Mouse (Mus musculus) neural tube, embryonic 12.5 days (tissue): ENCODE data around the gene Ivd. TPM values are rescaled to one million over a fixed set of nuclear protein-coding genes. Genes with fewer than 3 reads are reported as not detected.
A peak's percentile ranks its signal among the peaks of the same experiment; 100 is the strongest.

Source experiments
- ATAC-seq: fragments of 200-750 bp; cut with Nextera tagmentation; 2 replicates; pipeline ENCODE4 v1.8.0; 2017; ENCODE audit warnings: low read depth, mild to moderate bottlenecking, moderate TSS enrichment, moderate library complexity; ENCODE audit not compliant: low FRiP score
- H3K27ac ChIP-seq: fragments of 300-500 bp; sonication (generic); 2 replicates; pipeline ENCODE4 v1.5.1; 2016
- H3K27me3 ChIP-seq: fragments of 300-500 bp; sonication (generic); replicated peaks from 2 replicates; pipeline ENCODE4 v1.6.1; 2016; ENCODE audit warnings: mild to moderate bottlenecking
- H3K36me3 ChIP-seq: fragments of 300-500 bp; sonication (generic); 2 replicates; pipeline ENCODE4 v1.6.1; 2016; ENCODE audit warnings: mild to moderate bottlenecking
- H3K4me1 ChIP-seq: fragments of 300-500 bp; sonication (generic); 2 replicates; pipeline ENCODE4 v1.6.1; 2016
- H3K4me2 ChIP-seq: fragments of 300-500 bp; sonication (generic); replicated peaks from 2 replicates; pipeline ENCODE4 v1.6.1; 2016; ENCODE audit warnings: mild to moderate bottlenecking
- H3K4me3 ChIP-seq: fragments of 300-500 bp; sonication (generic); 2 replicates; pipeline ENCODE4 v1.5.1; 2016
- H3K9ac ChIP-seq: fragments of 300-500 bp; sonication (generic); 2 replicates; pipeline ENCODE4 v1.6.1; 2016; ENCODE audit warnings: mild to moderate bottlenecking
- H3K9me3 ChIP-seq: fragments of 300-500 bp; sonication (generic); 2 replicates; pipeline ENCODE4 v1.6.1; 2016; ENCODE audit warnings: mild to moderate bottlenecking
- WGBS: fragments of 180-500 bp; shearing (Covaris S2); methylation state at CpG from one replicate; pipeline ENCODE4 v1.1.7; 2016; 5-methylcytosine and 5-hydroxymethylcytosine counted together
- polyA plus RNA-seq: library from polyadenylated mRNA; unstranded; fragments of >200 nt; fragmentation: Nextera tagmentation; extraction: Ambion mirVana; gene quantifications from 2 replicates; pipeline ENCODE4 v1.2.1, GENCODE M21; 2016

Ivd gene
- polyA plus RNA-seq, 1 experiment from 2014 or later, result 58.5 TPM

DNA sequence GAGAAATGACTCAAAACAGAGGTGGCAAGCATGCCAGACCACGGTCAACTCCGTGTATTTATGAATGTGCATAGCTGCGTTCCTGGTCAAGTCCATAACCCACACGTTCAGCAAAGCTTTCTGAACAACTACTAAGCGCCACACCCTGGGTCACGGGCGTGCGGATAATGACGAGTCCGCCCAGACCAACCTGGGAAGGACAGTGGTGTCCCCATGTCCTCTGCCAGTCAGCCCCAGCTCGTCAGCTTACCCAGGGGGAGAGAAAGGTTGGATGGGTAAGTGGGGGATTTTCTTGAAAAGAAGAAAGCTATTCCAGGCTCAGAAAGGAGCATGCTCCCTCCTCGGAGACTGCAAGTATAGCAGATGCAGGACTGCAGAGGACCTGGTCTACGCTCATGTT lies 25.7 kb downstream of the Ivd start:
- no peak overlapping the region for H3K9ac ChIP-seq
- WGBS, result 82% methylated on average over 13 of the region's 13 CpGs
- peaks cover 6% of the 10 kb centered on the region; the same call in 1 of the 2 replicates for H3K4me1 ChIP-seq

DNA sequence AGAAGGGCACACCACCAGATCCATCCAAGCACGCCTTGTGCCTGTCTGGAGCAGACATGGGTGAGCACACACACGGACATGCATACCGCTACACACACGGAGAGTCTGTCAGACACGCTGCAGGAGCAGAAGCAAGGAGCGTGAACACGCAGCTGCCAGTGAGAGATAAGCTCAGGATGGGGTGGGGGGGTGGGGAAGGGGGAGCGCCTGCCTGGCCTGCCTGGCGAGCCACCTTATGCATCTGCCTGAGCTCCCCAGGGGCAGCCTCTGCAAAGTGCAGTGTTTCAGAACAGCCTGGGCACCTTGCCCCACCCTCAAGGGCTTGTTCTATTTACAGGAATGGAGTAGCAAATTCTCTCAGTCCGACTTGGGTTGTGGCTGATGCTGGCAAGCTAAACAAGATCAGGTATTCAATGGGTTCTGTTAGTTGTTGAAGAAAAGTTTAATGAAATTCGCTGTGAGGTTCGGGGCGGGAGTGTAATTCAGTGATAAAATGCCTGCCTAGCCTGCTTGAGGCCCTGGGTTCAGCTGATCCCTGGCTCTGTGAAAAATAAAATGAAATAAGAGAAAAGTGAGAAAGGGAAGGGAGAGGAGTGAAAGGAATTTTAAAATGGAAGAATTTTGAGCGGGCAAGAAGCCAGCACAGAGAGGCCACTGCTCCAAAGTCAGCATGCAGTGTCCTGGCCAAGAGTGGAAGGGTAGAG lies 26.2 kb downstream of the Ivd start:
- WGBS, result 42% methylated on average over 14 of the region's 14 CpGs
- Histone ChIP-seq H3K9me3 (no peaks in the 10 kb centered on the region), H3K27me3 (0 out of 2 replicates have a peak, but pooled peaks cover 13% of the 10 kb centered on the region), H3K9ac (no peak overlapping the region), H3K4me1 (peaks cover 4% of the 10 kb centered on the region; the same call in 1 of the 2 replicates), H3K27ac (no peak overlapping the region), H3K36me3 (no peaks in the 10 kb centered on the region), H3K4me2 (peak overlapping the region; percentile 33), H3K4me3 (no peak overlapping the region)
- ATAC-seq, result no peak

More for the DNA sequence above, 25.7 kb downstream of the Ivd start:
- Histone ChIP-seq H3K9me3 (no peaks in the 10 kb centered on the region), H3K27me3 (0 out of 2 replicates have a peak, but pooled peaks cover 11% of the 10 kb centered on the region), H3K36me3 (no peaks in the 10 kb centered on the region), H3K4me3 (no peak overlapping the region), H3K4me2 (no peak overlapping the region; the same call in 1 of the 2 replicates), H3K27ac (no peak overlapping the region)
- no peak for ATAC-seq

DNA sequence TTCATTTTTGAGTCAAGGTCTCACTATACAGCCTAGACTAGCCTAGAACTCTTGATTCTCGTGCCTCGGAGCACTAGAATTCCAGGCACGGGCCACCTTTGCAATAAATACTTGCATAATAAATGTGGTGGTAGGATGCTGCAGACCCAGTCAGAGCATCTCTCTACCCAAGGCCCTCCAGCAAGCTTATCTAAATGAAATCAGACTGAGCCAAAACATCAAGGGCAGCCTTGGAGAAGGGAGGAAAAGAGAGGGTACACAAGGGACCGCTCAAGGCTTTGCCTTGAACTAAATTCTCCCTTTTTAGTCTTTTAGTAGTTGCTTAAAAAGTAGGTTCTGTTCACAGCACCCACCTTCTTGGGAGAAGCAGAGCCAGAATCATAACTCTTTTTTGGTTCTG lies 29.4 kb downstream of the Ivd start:
- Histone ChIP-seq H3K36me3 (no peaks in the 10 kb centered on the region), H3K9ac (no peak overlapping the region), H3K4me3 (no peak overlapping the region), H3K27ac (no peak overlapping the region), H3K9me3 (no peaks in the 10 kb centered on the region), H3K4me2 (no peak overlapping the region), H3K4me1 (peaks cover 4% of the 10 kb centered on the region), H3K27me3 (peaks cover 33% of the 10 kb centered on the region)
- ATAC-seq, result no peak
- WGBS, result 89% methylated on average over 4 of the region's 4 CpGs

- no peak overlapping the region for H3K27ac ChIP-seq
- under 1% methylated on average over 38 of the region's 38 CpGs for WGBS
These were observed 34.5 kb downstream of the Ivd start for GRCm38 (mm10) chr2:118895990-118896913.

GRCm38 (mm10) chr2:118896914-118897291 lies 35.1 kb downstream of the Ivd start:
- Histone ChIP-seq H3K27me3 (peaks cover 74% of the 10 kb centered on the region), H3K36me3 (no peaks in the 10 kb centered on the region), H3K4me1 (peaks cover 44% of the 10 kb centered on the region), H3K9ac (0 out of 2 replicates have a peak overlapping the region, but pooled peaks have one; percentile 47), H3K27ac (no peak overlapping the region), H3K9me3 (no peaks in the 10 kb centered on the region), H3K4me3 (peak overlapping the region; percentile 38), H3K4me2 (peak overlapping the region; percentile 73)
- WGBS, result under 1% methylated on average over 13 of the region's 13 CpGs
- ATAC-seq, result no peak

More at GRCm38 (mm10) chr2:118895990-118896913, 34.5 kb downstream of the Ivd start:
- Histone ChIP-seq H3K4me1 (peaks cover 44% of the 10 kb centered on the region), H3K9ac (0 out of 2 replicates have a peak overlapping the region, but pooled peaks have one; percentile 47), H3K9me3 (no peaks in the 10 kb centered on the region), H3K4me2 (peak overlapping the region; percentile 73), H3K27me3 (peaks cover 76% of the 10 kb centered on the region), H3K36me3 (no peaks in the 10 kb centered on the region), H3K4me3 (peak overlapping the region; percentile 38)
- ATAC-seq, result no peak

DNA sequence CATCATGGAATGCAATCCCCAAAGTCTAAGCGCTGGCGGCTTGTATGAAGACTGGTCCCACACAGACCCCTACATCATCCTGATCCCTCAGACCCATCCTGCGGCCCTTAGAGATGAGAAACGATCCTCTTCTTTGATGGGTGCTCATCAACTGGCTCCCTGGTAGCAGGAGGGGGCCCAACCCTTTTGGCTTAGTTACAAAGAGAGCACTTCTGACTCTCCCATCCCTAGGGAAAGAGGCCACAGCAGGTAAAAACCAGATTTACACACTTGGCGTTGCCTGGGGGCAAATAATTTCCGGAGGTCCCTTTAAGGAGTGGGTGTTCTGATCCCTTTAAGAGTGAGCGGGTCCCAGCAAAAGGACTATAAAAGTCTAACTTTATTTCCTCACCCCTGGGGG lies 35.6 kb downstream of the Ivd start:
- ATAC-seq, result no peak
- 2% methylated on average over 7 of the region's 7 CpGs for WGBS
- no peaks in the 10 kb centered on the region for H3K36me3 ChIP-seq
- H3K4me3 ChIP-seq, result peak overlapping the region; percentile 38
- 0 out of 2 replicates have a peak overlapping the region, but pooled peaks have one; percentile 47 for H3K9ac ChIP-seq
- no peak overlapping the region for H3K27ac ChIP-seq
- peaks cover 46% of the 10 kb centered on the region for H3K4me1 ChIP-seq
- H3K27me3 ChIP-seq, result peaks cover 71% of the 10 kb centered on the region
- H3K9me3 ChIP-seq, result no peaks in the 10 kb centered on the region
- H3K4me2 ChIP-seq, result peak overlapping the region; percentile 73

DNA sequence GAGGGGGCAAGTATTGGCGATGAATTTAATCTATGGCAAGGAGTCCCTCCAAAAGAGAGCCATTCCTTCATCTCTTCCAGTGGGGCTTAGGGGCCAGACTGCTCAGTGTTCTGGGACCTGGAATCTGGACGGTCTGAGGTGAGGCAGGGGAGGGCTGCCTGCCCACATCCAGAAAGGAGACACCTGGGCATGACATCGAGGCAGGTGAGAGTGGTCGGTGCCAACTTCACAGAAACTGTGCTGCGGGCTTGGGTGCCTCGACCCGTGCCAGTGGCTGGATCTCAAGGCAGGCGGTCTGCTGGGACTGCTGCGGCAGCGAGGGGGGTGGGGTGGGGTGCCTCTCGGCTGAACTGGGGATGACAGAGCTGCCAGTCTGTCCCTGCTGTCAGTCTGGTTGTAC lies 36.1 kb downstream of the Ivd start:
- 0 out of 2 replicates have a peak overlapping the region, but pooled peaks have one; percentile 73 for H3K4me2 ChIP-seq
- under 1% methylated on average over 11 of the region's 11 CpGs for WGBS
- H3K9ac ChIP-seq, result no peak overlapping the region
- H3K9me3 ChIP-seq, result no peaks in the 10 kb centered on the region
- peaks cover 69% of the 10 kb centered on the region for H3K27me3 ChIP-seq
- H3K36me3 ChIP-seq, result no peaks in the 10 kb centered on the region
- no peak overlapping the region for H3K27ac ChIP-seq
- peaks cover 50% of the 10 kb centered on the region for H3K4me1 ChIP-seq
- ATAC-seq, result no peak
- no peak overlapping the region for H3K4me3 ChIP-seq

GRCm38 (mm10) chr2:118898771-118899170 lies 37.0 kb downstream of the Ivd start:
- 1% methylated on average over 4 of the region's 4 CpGs for WGBS
- H3K27me3 ChIP-seq, result peaks cover 65% of the 10 kb centered on the region
- no peak for ATAC-seq
- H3K4me3 ChIP-seq, result no peak overlapping the region
- no peak overlapping the region for H3K27ac ChIP-seq
- H3K4me2 ChIP-seq, result no peak overlapping the region
- peaks cover 58% of the 10 kb centered on the region for H3K4me1 ChIP-seq
- H3K9ac ChIP-seq, result no peak overlapping the region
- H3K36me3 ChIP-seq, result no peaks in the 10 kb centered on the region
- no peaks in the 10 kb centered on the region for H3K9me3 ChIP-seq

DNA sequence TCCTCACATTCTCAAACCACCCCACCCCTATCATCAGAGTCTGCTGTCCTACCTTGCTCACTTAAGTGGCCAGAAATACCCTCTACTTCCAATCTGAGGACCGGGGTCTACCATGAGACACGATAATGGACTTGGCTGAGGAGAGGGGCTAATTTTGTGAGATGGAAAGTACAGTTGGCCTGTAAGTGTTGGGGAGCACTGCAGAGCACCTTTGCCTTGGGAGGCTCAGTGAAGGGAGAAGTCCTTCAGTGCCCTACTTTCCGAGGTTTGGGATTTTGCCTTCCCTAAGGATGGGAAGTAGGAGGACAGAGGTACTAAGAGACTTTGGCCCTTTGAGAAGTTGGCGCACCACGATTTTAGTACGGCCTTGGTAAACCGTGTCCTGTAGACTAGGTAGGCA lies 37.6 kb downstream of the Ivd start:
- no peak overlapping the region for H3K4me3 ChIP-seq
- no peak overlapping the region for H3K9ac ChIP-seq
- peaks cover 63% of the 10 kb centered on the region for H3K4me1 ChIP-seq
- WGBS, result 13% methylated on average over 7 of the region's 7 CpGs
- no peak overlapping the region for H3K27ac ChIP-seq
- ATAC-seq, result no peak
- peak overlapping the region; percentile 99; the same call in 1 of the 2 replicates for H3K4me2 ChIP-seq
- H3K36me3 ChIP-seq, result no peaks in the 10 kb centered on the region
- no peaks in the 10 kb centered on the region for H3K9me3 ChIP-seq
- H3K27me3 ChIP-seq, result peaks cover 60% of the 10 kb centered on the region

- peak within 1 kb of the TSS; percentile 56 for H3K9ac ChIP-seq
- peaks cover 53% of the 10 kb centered on the region for H3K27me3 ChIP-seq
- no peak within 1 kb of the TSS for H3K27ac ChIP-seq
- peak within 1 kb of the TSS; percentile 92 for H3K4me3 ChIP-seq
- peaks cover 71% of the 10 kb centered on the region for H3K4me1 ChIP-seq
- H3K36me3 ChIP-seq, result no peaks in the 10 kb centered on the region
- ATAC-seq, result no peak; the same call in 1 of the 2 replicates
- WGBS, result under 1% methylated on average over 32 of the region's 32 CpGs
- no peaks in the 10 kb centered on the region for H3K9me3 ChIP-seq
- peak within 1 kb of the TSS; percentile 99 for H3K4me2 ChIP-seq
These were observed 38.4 kb downstream of the Ivd start, which contains the start of gene Bahd1 for GRCm38 (mm10) chr2:118899981-118900825. Bahd1 (plus strand) TSS chr2:118900377.

DNA sequence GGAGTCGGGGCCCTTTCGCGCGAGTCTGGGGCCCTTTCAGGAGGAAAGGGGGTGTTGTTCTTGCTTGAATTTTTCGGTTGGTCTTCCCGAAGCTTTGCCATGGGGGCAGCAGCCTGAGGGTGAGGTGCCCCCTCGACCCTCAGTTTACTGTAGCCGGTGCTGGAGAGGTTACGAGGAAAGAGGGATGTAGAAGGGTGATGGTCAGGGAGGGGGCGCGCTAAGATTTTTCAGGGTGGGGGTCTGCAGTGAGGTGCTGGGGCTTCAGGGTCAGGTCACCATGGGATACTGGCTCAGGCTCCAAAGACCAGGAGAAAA lies 39.0 kb downstream of the Ivd start:
- H3K4me1 ChIP-seq, result peaks cover 74% of the 10 kb centered on the region
- H3K4me2 ChIP-seq, result peak overlapping the region; percentile 99
- H3K27me3 ChIP-seq, result peaks cover 47% of the 10 kb centered on the region
- peak; percentile 13; the same call in 1 of the 2 replicates for ATAC-seq
- no peaks in the 10 kb centered on the region for H3K36me3 ChIP-seq
- H3K4me3 ChIP-seq, result peak overlapping the region; percentile 92
- H3K9ac ChIP-seq, result peak overlapping the region; percentile 56
- H3K27ac ChIP-seq, result no peak overlapping the region
- no peaks in the 10 kb centered on the region for H3K9me3 ChIP-seq
- under 1% methylated on average over 11 of the region's 11 CpGs for WGBS
